Mouse (Mus musculus) forebrain, embryonic 12.5 days (tissue): ENCODE results near the gene Pemt. TPM values are rescaled to one million over a fixed set of nuclear protein-coding genes. Genes with fewer than 3 reads are reported as not detected.

Experiments
- ATAC-seq: fragments of 200-750 bp; cut with Nextera tagmentation; 2 replicates; pipeline ENCODE4 v1.8.0; 2017; ENCODE audit warnings: moderate TSS enrichment; ENCODE audit not compliant: low FRiP score
- H3K27ac ChIP-seq: fragments of 300-500 bp; sonication (generic); 2 replicates; pipeline ENCODE4 v1.5.1; 2016; ENCODE audit warnings: mild to moderate bottlenecking
- H3K27me3 ChIP-seq: fragments of 300-500 bp; sonication (generic); 2 replicates; pipeline ENCODE4 v1.6.1; 2016; ENCODE audit warnings: mild to moderate bottlenecking
- H3K36me3 ChIP-seq: fragments of 300-500 bp; sonication (generic); replicated peaks from 2 replicates; pipeline ENCODE4 v1.6.1; 2016; ENCODE audit warnings: mild to moderate bottlenecking
- H3K4me1 ChIP-seq: fragments of 300-500 bp; sonication (generic); 2 replicates; pipeline ENCODE4 v1.6.1; 2016
- H3K4me2 ChIP-seq: fragments of 300-500 bp; sonication (generic); 2 replicates; pipeline ENCODE4 v1.6.1; 2016; ENCODE audit warnings: mild to moderate bottlenecking, moderate library complexity
- H3K4me3 ChIP-seq: fragments of 300-500 bp; sonication (generic); replicated peaks from 2 replicates; pipeline ENCODE4 v1.5.1; 2016; ENCODE audit warnings: mild to moderate bottlenecking
- H3K9ac ChIP-seq: fragments of 300-500 bp; sonication (generic); 2 replicates; pipeline ENCODE4 v1.6.1; 2016; ENCODE audit warnings: mild to moderate bottlenecking
- H3K9me3 ChIP-seq: fragments of 300-500 bp; sonication (generic); 2 replicates; pipeline ENCODE4 v1.6.1; 2016
- WGBS: fragments of 180-500 bp; shearing (Covaris S2); methylation state at CpG from one replicate; pipeline ENCODE4 v1.1.7; 2016; 5-methylcytosine and 5-hydroxymethylcytosine counted together
- polyA plus RNA-seq: library from polyadenylated mRNA; unstranded; fragments of >200 nt; fragmentation: Nextera tagmentation; extraction: Ambion mirVana; gene quantifications from 2 replicates; pipeline ENCODE4 v1.2.1, GENCODE M21; 2016

Gene Pemt
- polyA plus RNA-seq, 1 experiment from 2014 or later, result 5.4 TPM

GRCm38 (mm10) chr11:60073936-60074502, 27.7 kb upstream of the Pemt start:
- H3K27ac ChIP-seq, result no peak overlapping the region
- H3K4me3 ChIP-seq, result no peak overlapping the region
- no peak overlapping the region for H3K9ac ChIP-seq
- 0 out of 2 replicates have a peak, but pooled peaks cover 4% of the 10 kb centered on the region for H3K27me3 ChIP-seq
- no peaks in the 10 kb centered on the region for H3K36me3 ChIP-seq
- no peaks in the 10 kb centered on the region for H3K4me1 ChIP-seq
- no peak overlapping the region for H3K4me2 ChIP-seq
- no peak for ATAC-seq
- no peaks in the 10 kb centered on the region for H3K9me3 ChIP-seq
- 83% methylated on average over 15 of the region's 15 CpGs for WGBS

GRCm38 (mm10) chr11:60073121-60073520, 26.8 kb upstream of the Pemt start:
- Histone ChIP-seq H3K9me3 (no peaks in the 10 kb centered on the region), H3K27ac (no peak overlapping the region), H3K9ac (no peak overlapping the region), H3K4me2 (no peak overlapping the region), H3K27me3 (0 out of 2 replicates have a peak, but pooled peaks cover 4% of the 10 kb centered on the region), H3K36me3 (no peaks in the 10 kb centered on the region), H3K4me1 (no peaks in the 10 kb centered on the region), H3K4me3 (no peak overlapping the region)
- no peak for ATAC-seq

- no peaks in the 10 kb centered on the region for H3K9me3 ChIP-seq
- no peaks in the 10 kb centered on the region for H3K4me1 ChIP-seq
- no peak overlapping the region for H3K4me3 ChIP-seq
- H3K27ac ChIP-seq, result no peak overlapping the region
- H3K36me3 ChIP-seq, result no peaks in the 10 kb centered on the region
- no peak overlapping the region for H3K9ac ChIP-seq
- WGBS, result 87% methylated on average over 6 of the region's 6 CpGs
- no peak overlapping the region for H3K4me2 ChIP-seq
- 0 out of 2 replicates have a peak, but pooled peaks cover 4% of the 10 kb centered on the region for H3K27me3 ChIP-seq
- no peak for ATAC-seq
Measured at GRCm38 (mm10) chr11:60071221-60071620, 24.9 kb upstream of the Pemt start.

GRCm38 (mm10) chr11:60070599-60070998, 24.3 kb upstream of the Pemt start:
- no peak overlapping the region for H3K4me2 ChIP-seq
- H3K27me3 ChIP-seq, result 0 out of 2 replicates have a peak, but pooled peaks cover 4% of the 10 kb centered on the region
- no peak overlapping the region for H3K9ac ChIP-seq
- WGBS, result 32% methylated on average over 8 of the region's 8 CpGs
- no peak for ATAC-seq
- H3K36me3 ChIP-seq, result no peaks in the 10 kb centered on the region
- no peak overlapping the region for H3K4me3 ChIP-seq
- H3K27ac ChIP-seq, result no peak overlapping the region
- no peaks in the 10 kb centered on the region for H3K9me3 ChIP-seq
- no peaks in the 10 kb centered on the region for H3K4me1 ChIP-seq

GRCm38 (mm10) chr11:60068631-60069030, 22.3 kb upstream of the Pemt start:
- H3K4me3 ChIP-seq, result no peak overlapping the region
- H3K27ac ChIP-seq, result no peak overlapping the region
- ATAC-seq, result no peak
- H3K9ac ChIP-seq, result no peak overlapping the region
- H3K4me1 ChIP-seq, result no peaks in the 10 kb centered on the region
- H3K36me3 ChIP-seq, result no peaks in the 10 kb centered on the region
- no peaks in the 10 kb centered on the region for H3K9me3 ChIP-seq
- H3K4me2 ChIP-seq, result no peak overlapping the region
- 0 out of 2 replicates have a peak, but pooled peaks cover 4% of the 10 kb centered on the region for H3K27me3 ChIP-seq

GRCm38 (mm10) chr11:60067646-60068045, 21.4 kb upstream of the Pemt start:
- WGBS, result 90% methylated on average over 4 of the region's 4 CpGs
- Histone ChIP-seq H3K4me1 (no peaks in the 10 kb centered on the region), H3K27me3 (0 out of 2 replicates have a peak, but pooled peaks cover 4% of the 10 kb centered on the region)

GRCm38 (mm10) chr11:60065267-60065666, 19.0 kb upstream of the Pemt start:
- 56% methylated on average over 1 of the region's 1 CpGs for WGBS
- no peak overlapping the region for H3K4me3 ChIP-seq
- H3K9me3 ChIP-seq, result no peaks in the 10 kb centered on the region
- no peak overlapping the region for H3K4me2 ChIP-seq
- H3K27ac ChIP-seq, result no peak overlapping the region
- ATAC-seq, result no peak
- no peaks in the 10 kb centered on the region for H3K4me1 ChIP-seq
- no peaks in the 10 kb centered on the region for H3K36me3 ChIP-seq
- no peak overlapping the region for H3K9ac ChIP-seq
- 0 out of 2 replicates have a peak, but pooled peaks cover 4% of the 10 kb centered on the region for H3K27me3 ChIP-seq

More at GRCm38 (mm10) chr11:60067646-60068045, 21.4 kb upstream of the Pemt start:
- Histone ChIP-seq H3K9me3 (no peaks in the 10 kb centered on the region), H3K4me2 (no peak overlapping the region), H3K27ac (no peak overlapping the region), H3K36me3 (no peaks in the 10 kb centered on the region), H3K4me3 (no peak overlapping the region), H3K9ac (no peak overlapping the region)
- no peak for ATAC-seq

- WGBS, result 82% methylated on average over 4 of the region's 4 CpGs
- ATAC-seq, result no peak
- H3K9ac ChIP-seq, result no peak overlapping the region
Measured at GRCm38 (mm10) chr11:60061504-60062006, 15.3 kb upstream of the Pemt start.

GRCm38 (mm10) chr11:60060026-60060425, 13.7 kb upstream of the Pemt start:
- H3K27ac ChIP-seq, result no peak overlapping the region
- WGBS, result 98% methylated on average over 2 of the region's 2 CpGs
- ATAC-seq, result no peak
- H3K9me3 ChIP-seq, result no peaks in the 10 kb centered on the region
- no peak overlapping the region for H3K9ac ChIP-seq
- peaks cover 14% of the 10 kb centered on the region; the same call in 1 of the 2 replicates for H3K27me3 ChIP-seq
- no peaks in the 10 kb centered on the region for H3K36me3 ChIP-seq
- no peak overlapping the region for H3K4me3 ChIP-seq
- H3K4me1 ChIP-seq, result no peaks in the 10 kb centered on the region
- H3K4me2 ChIP-seq, result no peak overlapping the region

More at GRCm38 (mm10) chr11:60061504-60062006, 15.3 kb upstream of the Pemt start:
- Histone ChIP-seq H3K27me3 (peaks cover 14% of the 10 kb centered on the region; the same call in 1 of the 2 replicates), H3K4me1 (no peaks in the 10 kb centered on the region), H3K4me2 (no peak overlapping the region), H3K27ac (no peak overlapping the region), H3K4me3 (no peak overlapping the region), H3K36me3 (no peaks in the 10 kb centered on the region), H3K9me3 (no peaks in the 10 kb centered on the region)

- Histone ChIP-seq H3K9me3 (no peaks in the 10 kb centered on the region), H3K27ac (no peak overlapping the region), H3K4me2 (no peak overlapping the region), H3K27me3 (peaks cover 14% of the 10 kb centered on the region; the same call in 1 of the 2 replicates), H3K4me1 (no peaks in the 10 kb centered on the region), H3K36me3 (no peaks in the 10 kb centered on the region), H3K4me3 (no peak overlapping the region), H3K9ac (no peak overlapping the region)
- ATAC-seq, result no peak
- 85% methylated on average over 10 of the region's 10 CpGs for WGBS
Measured at GRCm38 (mm10) chr11:60058441-60058840, 12.2 kb upstream of the Pemt start.

- Histone ChIP-seq H3K4me2 (no peak overlapping the region), H3K4me1 (no peaks in the 10 kb centered on the region), H3K9ac (no peak overlapping the region), H3K36me3 (no peaks in the 10 kb centered on the region), H3K9me3 (no peaks in the 10 kb centered on the region), H3K27me3 (peaks cover 14% of the 10 kb centered on the region; the same call in 1 of the 2 replicates), H3K27ac (no peak overlapping the region), H3K4me3 (no peak overlapping the region)
- no peak for ATAC-seq
- 72% methylated on average over 2 of the region's 2 CpGs for WGBS
Measured at GRCm38 (mm10) chr11:60057987-60058386, 11.7 kb upstream of the Pemt start.

- Histone ChIP-seq H3K9ac (no peak overlapping the region), H3K4me2 (no peak overlapping the region), H3K9me3 (no peaks in the 10 kb centered on the region), H3K36me3 (no peaks in the 10 kb centered on the region), H3K4me3 (no peak overlapping the region), H3K27ac (no peak overlapping the region), H3K27me3 (peaks cover 18% of the 10 kb centered on the region; the same call in 1 of the 2 replicates), H3K4me1 (no peaks in the 10 kb centered on the region)
- WGBS, result 82% methylated on average over 6 of the region's 6 CpGs
- ATAC-seq, result no peak
Measured at GRCm38 (mm10) chr11:60056520-60056919, 10.2 kb upstream of the Pemt start.

GRCm38 (mm10) chr11:60048841-60049240, 2.6 kb upstream of the Pemt start:
- Histone ChIP-seq H3K36me3 (no peaks in the 10 kb centered on the region), H3K27me3 (0 out of 2 replicates have a peak, but pooled peaks cover 4% of the 10 kb centered on the region), H3K27ac (no peak overlapping the region), H3K9ac (no peak overlapping the region), H3K4me1 (peaks cover 6% of the 10 kb centered on the region), H3K9me3 (no peaks in the 10 kb centered on the region), H3K4me2 (no peak overlapping the region), H3K4me3 (no peak overlapping the region)
- ATAC-seq, result no peak
- WGBS, result 95% methylated on average over 2 of the region's 2 CpGs
